8 mouse cellular contexts compared by ENCODE assay signal in the genomic region with DNA sequence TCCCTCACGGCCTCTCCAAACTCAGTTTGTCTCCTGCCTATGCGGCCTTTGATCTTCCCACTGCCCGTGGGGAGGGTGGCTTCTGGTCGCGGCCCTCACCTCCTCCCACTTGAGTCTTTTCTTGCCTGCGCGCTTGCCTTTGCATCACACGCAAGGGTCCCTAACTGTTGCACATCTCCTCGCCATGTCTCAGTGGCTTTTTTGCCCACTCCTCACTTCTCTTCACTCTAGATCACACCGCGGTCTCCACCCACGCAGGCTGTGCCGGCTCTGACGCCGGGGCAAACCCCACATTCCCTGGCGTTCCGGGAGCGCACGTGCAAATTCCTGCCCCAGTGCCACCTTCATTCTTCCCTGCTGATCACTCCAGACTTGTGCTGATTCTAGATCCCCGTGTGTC. TPM values are rescaled to one million over a fixed set of nuclear protein-coding genes. Genes with fewer than 3 reads are reported as not detected.
DNase-seq lines count a peak whose midpoint lies in the region; ATAC-seq lines count a peak whose summit lies in the region.

No protein-coding gene starts in this region.

- DNase-seq in layer of hippocampus, adult 11-12 months (ENCODE audit: low spot score), result peak; percentile 26
- DNase-seq in layer of hippocampus, postnatal 25 days (ENCODE audit: extremely low spot score in 1 of 2, low spot score in 1 of 2), result no peak
- peak; percentile 86 for DNase-seq in Muller cell, postnatal 12 days (ENCODE audit: inconsistent ontology term)
- DNase-seq in adipocyte (ENCODE audit: low spot score), result no peak

- H3K4me1 ChIP-seq in forebrain, embryonic 13.5 days, result peaks cover 40% of the 10 kb centered on the region
- H3K4me1 ChIP-seq in intestine, embryonic 16.5 days (ENCODE audit: control insufficient read depth, insufficient read depth, low read length), result peaks cover 15% of the 10 kb centered on the region
- H3K4me1 ChIP-seq in lung, embryonic 16.5 days (replicated peaks; ENCODE audit: control insufficient read depth, insufficient read depth, low read length), result peaks cover 22% of the 10 kb centered on the region
- peaks cover 17% of the 10 kb centered on the region for H3K4me1 ChIP-seq in stomach, embryonic 16.5 days (ENCODE audit: control insufficient read depth, insufficient read depth, low read length)

- H3K27ac ChIP-seq in forebrain, embryonic 13.5 days, result peak overlapping the region; percentile 69
- H3K27ac ChIP-seq in intestine, embryonic 16.5 days (ENCODE audit: low read length), result peak overlapping the region; percentile 75
- peak overlapping the region; percentile 91 for H3K27ac ChIP-seq in lung, embryonic 16.5 days (ENCODE audit: low read length)
- H3K27ac ChIP-seq in stomach, embryonic 16.5 days (ENCODE audit: low read length), result peak overlapping the region; percentile 72

- no peaks in the 10 kb centered on the region for H3K27me3 ChIP-seq in forebrain, embryonic 13.5 days
- no peaks in the 10 kb centered on the region for H3K27me3 ChIP-seq in intestine, embryonic 16.5 days (replicated peaks; ENCODE audit: control insufficient read depth, insufficient read depth, low read length)
- H3K27me3 ChIP-seq in lung, embryonic 16.5 days (ENCODE audit: control insufficient read depth, insufficient read depth, low read depth, low read length), result no peaks in the 10 kb centered on the region
- H3K27me3 ChIP-seq in stomach, embryonic 16.5 days (ENCODE audit: control insufficient read depth, insufficient read depth, low read length), result no peaks in the 10 kb centered on the region

- H3K4me2 ChIP-seq in forebrain, embryonic 13.5 days, result peak overlapping the region; percentile 79
- peak overlapping the region; percentile 77 for H3K4me2 ChIP-seq in intestine, embryonic 16.5 days (ENCODE audit: low read depth, low read length)
- peak overlapping the region; percentile 96 for H3K4me2 ChIP-seq in lung, embryonic 16.5 days (ENCODE audit: low read depth, low read length)
- peak overlapping the region; percentile 79 for H3K4me2 ChIP-seq in stomach, embryonic 16.5 days (ENCODE audit: low read depth, low read length)

- WGBS in forebrain, embryonic 13.5 days, result under 1% methylated on average over 20 of the region's 20 CpGs
- 0% methylated on average over 20 of the region's 20 CpGs for WGBS in intestine, embryonic 16.5 days
- WGBS in lung, embryonic 16.5 days, result 0% methylated on average over 20 of the region's 20 CpGs
- under 1% methylated on average over 20 of the region's 20 CpGs for WGBS in stomach, embryonic 16.5 days

- peak overlapping the region; percentile 89 for H3K9ac ChIP-seq in forebrain, embryonic 13.5 days
- peak overlapping the region; percentile 92 for H3K9ac ChIP-seq in intestine, embryonic 16.5 days (ENCODE audit: low read depth, low read length)
- H3K9ac ChIP-seq in lung, embryonic 16.5 days (ENCODE audit: low read length), result peak overlapping the region; percentile 83
- peak overlapping the region; percentile 91 for H3K9ac ChIP-seq in stomach, embryonic 16.5 days (ENCODE audit: low read length)

- H3K4me3 ChIP-seq in forebrain, embryonic 13.5 days, result peak overlapping the region; percentile 79
- peak overlapping the region; percentile 97 for H3K4me3 ChIP-seq in intestine, embryonic 16.5 days (ENCODE audit: low read length)
- peak overlapping the region; percentile 97 for H3K4me3 ChIP-seq in lung, embryonic 16.5 days (ENCODE audit: low read length)
- peak overlapping the region; percentile 89 for H3K4me3 ChIP-seq in stomach, embryonic 16.5 days (replicated peaks; ENCODE audit: low read length)

- no peak for ATAC-seq in forebrain, embryonic 13.5 days
- peak; percentile 17 for ATAC-seq in intestine, embryonic 16.5 days
- ATAC-seq in lung, embryonic 16.5 days (ENCODE audit: low read depth), result peak; percentile 21; the same call in 1 of the 2 replicates
- ATAC-seq in stomach, embryonic 16.5 days (ENCODE audit: insufficient read depth, low FRiP score), result no peak; the same call in 1 of the 2 replicates

- H3K9me3 ChIP-seq in forebrain, embryonic 13.5 days (replicated peaks), result no peaks in the 10 kb centered on the region
- no peaks in the 10 kb centered on the region for H3K9me3 ChIP-seq in intestine, embryonic 16.5 days (ENCODE audit: control insufficient read depth, low read length)
- no peaks in the 10 kb centered on the region for H3K9me3 ChIP-seq in lung, embryonic 16.5 days (ENCODE audit: control insufficient read depth, low read length)
- no peaks in the 10 kb centered on the region for H3K9me3 ChIP-seq in stomach, embryonic 16.5 days (replicated peaks; ENCODE audit: control insufficient read depth, low read length)

- peaks cover 41% of the 10 kb centered on the region for H3K36me3 ChIP-seq in forebrain, embryonic 13.5 days (ENCODE audit: poor library complexity, severe bottlenecking)
- peaks cover 7% of the 10 kb centered on the region; the same call in 1 of the 2 replicates for H3K36me3 ChIP-seq in intestine, embryonic 16.5 days (ENCODE audit: control insufficient read depth, insufficient read depth, low read length)
- peaks cover 24% of the 10 kb centered on the region for H3K36me3 ChIP-seq in lung, embryonic 16.5 days (ENCODE audit: control insufficient read depth, insufficient read depth, low read length)
- peaks cover 6% of the 10 kb centered on the region for H3K36me3 ChIP-seq in stomach, embryonic 16.5 days (ENCODE audit: control insufficient read depth, insufficient read depth, low read length)

RNA-seq across cellular contexts. Expression of a gene that starts 0.5 kb away (rescaled TPM):
- 10 to 100 TPM; 44.9 to 45.7 TPM for total RNA-seq in layer of hippocampus, postnatal 25 days (2021)
- polyA plus RNA-seq in forebrain, embryonic 13.5 days (2015; fragmentation: Nextera tagmentation; extraction: Ambion mirVana), result 45.0 and 51.3 TPM in 2 replicates
- polyA plus RNA-seq in intestine, embryonic 16.5 days (2015; fragmentation: Nextera tagmentation; extraction: Ambion mirVana), result 24.8 and 26.7 TPM in 2 replicates
- polyA plus RNA-seq in lung, embryonic 16.5 days (2015; fragmentation: Nextera tagmentation; extraction: Ambion mirVana), result 31.2 and 33.8 TPM in 2 replicates
- polyA plus RNA-seq in stomach, embryonic 16.5 days (2015; fragmentation: Nextera tagmentation; extraction: Ambion mirVana), result 32.7 and 32.9 TPM in 2 replicates

RNA-seq across cellular contexts. Expression of a gene that starts 0.6 kb away (rescaled TPM):
- 1 to 10 TPM; 5.9 to 6.0 TPM for total RNA-seq in layer of hippocampus, postnatal 25 days (2021)
- polyA plus RNA-seq in forebrain, embryonic 13.5 days (2015; fragmentation: Nextera tagmentation; extraction: Ambion mirVana), result 10.9 and 11.2 TPM in 2 replicates
- polyA plus RNA-seq in intestine, embryonic 16.5 days (2015; fragmentation: Nextera tagmentation; extraction: Ambion mirVana), result 9.9 and 11.1 TPM in 2 replicates
- polyA plus RNA-seq in lung, embryonic 16.5 days (2015; fragmentation: Nextera tagmentation; extraction: Ambion mirVana), result 24.1 and 26.0 TPM in 2 replicates
- 14.9 and 15.1 TPM in 2 replicates for polyA plus RNA-seq in stomach, embryonic 16.5 days (2015; fragmentation: Nextera tagmentation; extraction: Ambion mirVana)

RNA-seq across cellular contexts. Expression of a gene that starts 42.2 kb away (rescaled TPM):
- total RNA-seq in layer of hippocampus, postnatal 25 days (2021), result 100 to 1,000 TPM in 1 of 2 experiments, 10 to 100 TPM in 1; 91.4 to 124 TPM
- polyA plus RNA-seq in forebrain, embryonic 13.5 days (2015; fragmentation: Nextera tagmentation; extraction: Ambion mirVana), result 38.3 and 43.1 TPM in 2 replicates
- 25.3 and 29.2 TPM in 2 replicates for polyA plus RNA-seq in intestine, embryonic 16.5 days (2015; fragmentation: Nextera tagmentation; extraction: Ambion mirVana)
- 50.3 and 55.0 TPM in 2 replicates for polyA plus RNA-seq in lung, embryonic 16.5 days (2015; fragmentation: Nextera tagmentation; extraction: Ambion mirVana)
- polyA plus RNA-seq in stomach, embryonic 16.5 days (2015; fragmentation: Nextera tagmentation; extraction: Ambion mirVana), result 37.9 and 39.2 TPM in 2 replicates

RNA-seq across cellular contexts. Expression of a gene that starts 44.8 kb away (rescaled TPM):
- 10 to 100 TPM; 36.3 to 40.4 TPM for total RNA-seq in layer of hippocampus, postnatal 25 days (2021)
- polyA plus RNA-seq in forebrain, embryonic 13.5 days (2015; fragmentation: Nextera tagmentation; extraction: Ambion mirVana), result 96.1 and 110 TPM in 2 replicates
- 64.5 and 69.5 TPM in 2 replicates for polyA plus RNA-seq in intestine, embryonic 16.5 days (2015; fragmentation: Nextera tagmentation; extraction: Ambion mirVana)
- 90.6 and 91.2 TPM in 2 replicates for polyA plus RNA-seq in lung, embryonic 16.5 days (2015; fragmentation: Nextera tagmentation; extraction: Ambion mirVana)
- 67.9 and 72.6 TPM in 2 replicates for polyA plus RNA-seq in stomach, embryonic 16.5 days (2015; fragmentation: Nextera tagmentation; extraction: Ambion mirVana)

RNA-seq across cellular contexts. Expression of a gene that starts 44.8 kb away (rescaled TPM):
- total RNA-seq in layer of hippocampus, postnatal 25 days (2021), result 10 to 100 TPM; 83.8 to 97.4 TPM
- polyA plus RNA-seq in forebrain, embryonic 13.5 days (2015; fragmentation: Nextera tagmentation; extraction: Ambion mirVana), result 80.3 and 84.0 TPM in 2 replicates
- polyA plus RNA-seq in intestine, embryonic 16.5 days (2015; fragmentation: Nextera tagmentation; extraction: Ambion mirVana), result 122 and 123 TPM in 2 replicates
- 114 and 120 TPM in 2 replicates for polyA plus RNA-seq in lung, embryonic 16.5 days (2015; fragmentation: Nextera tagmentation; extraction: Ambion mirVana)
- polyA plus RNA-seq in stomach, embryonic 16.5 days (2015; fragmentation: Nextera tagmentation; extraction: Ambion mirVana), result 111 and 120 TPM in 2 replicates

Comparison
In these comparisons a context has a peak if more than half of its experiments do, and no peak if none do; other contexts are left out.
1. DNase-seq: peak in layer of hippocampus, adult 11-12 months (single experiment) and Muller cell, postnatal 12 days (single experiment); none in layer of hippocampus, postnatal 25 days (0 of 2) and adipocyte (single experiment).
2. ATAC-seq: peak in intestine, embryonic 16.5 days (single experiment) and lung, embryonic 16.5 days (single experiment); none in forebrain, embryonic 13.5 days (single experiment) and stomach, embryonic 16.5 days (single experiment).
3. Peak in every context shown above with its lines, with median percentiles within 50 percentile points of each other: H3K27ac ChIP-seq, H3K4me2 ChIP-seq, H3K4me3 ChIP-seq and H3K9ac ChIP-seq.